Mouse (Mus musculus) embryonic facial prominence, embryonic 15.5 days (tissue): ENCODE measurements around the gene Slc35f4. TPM values are rescaled to one million over a fixed set of nuclear protein-coding genes. Genes with fewer than 3 reads are reported as not detected.

Experiments used
- ATAC-seq: fragments of 200-750 bp; cut with Nextera tagmentation; 2 replicates; pipeline ENCODE4 v1.8.0; 2017; ENCODE audit warnings: low read depth, moderate TSS enrichment; ENCODE audit not compliant: insufficient number of reproducible peaks, low FRiP score, low TSS enrichment
- H3K27ac ChIP-seq: fragments of 300-500 bp; sonication (generic); replicated peaks from 2 replicates; pipeline ENCODE4 v1.5.1; 2015; ENCODE audit warnings: mild to moderate bottlenecking, inconsistent platforms
- H3K27me3 ChIP-seq: fragments of 300-500 bp; sonication (generic); 2 replicates; pipeline ENCODE4 v1.6.1; 2015; ENCODE audit warnings: inconsistent platforms
- H3K36me3 ChIP-seq: fragments of 300-500 bp; sonication (generic); 2 replicates; pipeline ENCODE4 v1.6.1; 2015; ENCODE audit warnings: mild to moderate bottlenecking, inconsistent platforms
- H3K4me1 ChIP-seq: fragments of 300-500 bp; sonication (generic); 2 replicates; pipeline ENCODE4 v1.6.1; 2015; ENCODE audit warnings: inconsistent platforms
- H3K4me2 ChIP-seq: fragments of 300-500 bp; sonication (generic); replicated peaks from 2 replicates; pipeline ENCODE4 v1.6.1; 2015; ENCODE audit warnings: mild to moderate bottlenecking, inconsistent platforms
- H3K4me3 ChIP-seq: fragments of 300-500 bp; sonication (generic); replicated peaks from 2 replicates; pipeline ENCODE4 v1.5.1; 2015; ENCODE audit warnings: mild to moderate bottlenecking, inconsistent platforms
- H3K9ac ChIP-seq: fragments of 300-500 bp; sonication (generic); 2 replicates; pipeline ENCODE4 v1.6.1; 2015; ENCODE audit warnings: inconsistent platforms
- H3K9me3 ChIP-seq: fragments of 300-500 bp; sonication (generic); replicated peaks from 2 replicates; pipeline ENCODE4 v1.6.1; 2016; ENCODE audit warnings: inconsistent platforms
- WGBS: fragments of 180-500 bp; shearing (Covaris S2); methylation state at CpG from one replicate; pipeline ENCODE4 v1.1.7; 2015; 5-methylcytosine and 5-hydroxymethylcytosine counted together
- polyA plus RNA-seq: library from polyadenylated mRNA; unstranded; fragments of >200 nt; fragmentation: Nextera tagmentation; extraction: Ambion mirVana; gene quantifications from 2 replicates; pipeline ENCODE4 v1.2.1, GENCODE M21; 2015

Gene Slc35f4
- polyA plus RNA-seq, 1 experiment from 2014 or later: not detected

GRCm38 (mm10) chr14:49461761-49462160 is 64.1 kb downstream of the Slc35f4 start:
- Histone ChIP-seq H3K4me2 (no peak overlapping the region), H3K4me3 (no peak overlapping the region), H3K4me1 (no peaks in the 10 kb centered on the region), H3K27me3 (no peaks in the 10 kb centered on the region), H3K36me3 (no peaks in the 10 kb centered on the region), H3K9me3 (no peaks in the 10 kb centered on the region), H3K9ac (no peak overlapping the region), H3K27ac (no peak overlapping the region)
- ATAC-seq: no peak
- 68% methylated on average over 2 of the region's 2 CpGs for WGBS

- H3K4me2 ChIP-seq: no peak overlapping the region
- no peak overlapping the region for H3K27ac ChIP-seq
- no peaks in the 10 kb centered on the region for H3K4me1 ChIP-seq
- H3K4me3 ChIP-seq: no peak overlapping the region
- ATAC-seq: no peak
- H3K36me3 ChIP-seq: no peaks in the 10 kb centered on the region
- H3K9ac ChIP-seq: no peak overlapping the region
- H3K9me3 ChIP-seq: no peaks in the 10 kb centered on the region
- H3K27me3 ChIP-seq: no peaks in the 10 kb centered on the region
- 67% methylated on average over 3 of the region's 3 CpGs for WGBS
Measured at GRCm38 (mm10) chr14:49460799-49461198, 65.0 kb downstream of the Slc35f4 start.

- no peaks in the 10 kb centered on the region for H3K4me1 ChIP-seq
- H3K4me3 ChIP-seq: no peak overlapping the region
- H3K27me3 ChIP-seq: no peaks in the 10 kb centered on the region
- H3K36me3 ChIP-seq: no peaks in the 10 kb centered on the region
- H3K4me2 ChIP-seq: no peak overlapping the region
- no peaks in the 10 kb centered on the region for H3K9me3 ChIP-seq
- WGBS: 81% methylated on average over 6 of the region's 6 CpGs
- H3K9ac ChIP-seq: no peak overlapping the region
- ATAC-seq: no peak
- H3K27ac ChIP-seq: no peak overlapping the region
Measured at GRCm38 (mm10) chr14:49454283-49454914, 71.4 kb downstream of the Slc35f4 start.

- no peak overlapping the region for H3K9ac ChIP-seq
- H3K36me3 ChIP-seq: no peaks in the 10 kb centered on the region
- no peak for ATAC-seq
- no peaks in the 10 kb centered on the region for H3K4me1 ChIP-seq
- H3K9me3 ChIP-seq: no peaks in the 10 kb centered on the region
- no peak overlapping the region for H3K27ac ChIP-seq
- 51% methylated on average over 3 of the region's 3 CpGs for WGBS
- H3K4me2 ChIP-seq: no peak overlapping the region
- H3K4me3 ChIP-seq: no peak overlapping the region
- H3K27me3 ChIP-seq: no peaks in the 10 kb centered on the region
Measured at GRCm38 (mm10) chr14:49453782-49454181, 72.1 kb downstream of the Slc35f4 start.

GRCm38 (mm10) chr14:49447669-49448068 is 78.2 kb downstream of the Slc35f4 start:
- 33% methylated on average over 7 of the region's 7 CpGs for WGBS
- Histone ChIP-seq H3K4me1 (no peaks in the 10 kb centered on the region), H3K27ac (no peak overlapping the region), H3K36me3 (no peaks in the 10 kb centered on the region), H3K4me3 (no peak overlapping the region), H3K9ac (no peak overlapping the region), H3K9me3 (no peaks in the 10 kb centered on the region), H3K27me3 (no peaks in the 10 kb centered on the region), H3K4me2 (no peak overlapping the region)
- ATAC-seq: no peak

- 45% methylated on average over 7 of the region's 7 CpGs for WGBS
- H3K4me2 ChIP-seq: no peak overlapping the region
- H3K9ac ChIP-seq: no peak overlapping the region
- H3K36me3 ChIP-seq: no peaks in the 10 kb centered on the region
- no peaks in the 10 kb centered on the region for H3K4me1 ChIP-seq
- H3K27ac ChIP-seq: no peak overlapping the region
- H3K9me3 ChIP-seq: no peaks in the 10 kb centered on the region
- H3K27me3 ChIP-seq: no peaks in the 10 kb centered on the region
- no peak overlapping the region for H3K4me3 ChIP-seq
- no peak for ATAC-seq
Measured at GRCm38 (mm10) chr14:49446461-49446860, 79.4 kb downstream of the Slc35f4 start.

GRCm38 (mm10) chr14:49436811-49437210 is 89.0 kb downstream of the Slc35f4 start:
- Histone ChIP-seq H3K9ac (no peak overlapping the region), H3K4me2 (no peak overlapping the region), H3K9me3 (no peaks in the 10 kb centered on the region), H3K27me3 (no peaks in the 10 kb centered on the region), H3K27ac (no peak overlapping the region), H3K4me3 (no peak overlapping the region), H3K36me3 (no peaks in the 10 kb centered on the region), H3K4me1 (no peaks in the 10 kb centered on the region)
- 84% methylated on average over 3 of the region's 3 CpGs for WGBS
- no peak for ATAC-seq

GRCm38 (mm10) chr14:49431821-49432220 is 94.0 kb downstream of the Slc35f4 start:
- H3K4me1 ChIP-seq: no peaks in the 10 kb centered on the region
- H3K9me3 ChIP-seq: no peaks in the 10 kb centered on the region
- H3K9ac ChIP-seq: no peak overlapping the region
- no peak overlapping the region for H3K4me3 ChIP-seq
- H3K27me3 ChIP-seq: no peaks in the 10 kb centered on the region
- no peak for ATAC-seq
- H3K4me2 ChIP-seq: no peak overlapping the region
- no peak overlapping the region for H3K27ac ChIP-seq
- WGBS: 50% methylated on average over 5 of the region's 5 CpGs
- no peaks in the 10 kb centered on the region for H3K36me3 ChIP-seq

GRCm38 (mm10) chr14:49392482-49392881 is 133.4 kb downstream of the Slc35f4 start:
- no peak for ATAC-seq

GRCm38 (mm10) chr14:49362161-49362560 is 163.7 kb downstream of the Slc35f4 start:
- no peaks in the 10 kb centered on the region for H3K4me1 ChIP-seq
- H3K36me3 ChIP-seq: no peaks in the 10 kb centered on the region
- no peak overlapping the region for H3K4me2 ChIP-seq
- ATAC-seq: no peak
- H3K9me3 ChIP-seq: no peaks in the 10 kb centered on the region
- no peak overlapping the region for H3K9ac ChIP-seq
- 54% methylated on average over 2 of the region's 2 CpGs for WGBS
- H3K27me3 ChIP-seq: no peaks in the 10 kb centered on the region
- no peak overlapping the region for H3K27ac ChIP-seq
- no peak overlapping the region for H3K4me3 ChIP-seq

More at GRCm38 (mm10) chr14:49392482-49392881, 133.4 kb downstream of the Slc35f4 start:
- no peak overlapping the region for H3K27ac ChIP-seq
- no peaks in the 10 kb centered on the region for H3K9me3 ChIP-seq
- no peaks in the 10 kb centered on the region for H3K4me1 ChIP-seq
- no peaks in the 10 kb centered on the region for H3K27me3 ChIP-seq
- WGBS: 42% methylated on average over 1 of the region's 1 CpGs
- H3K4me3 ChIP-seq: no peak overlapping the region
- no peaks in the 10 kb centered on the region for H3K36me3 ChIP-seq
- no peak overlapping the region for H3K9ac ChIP-seq
- no peak overlapping the region for H3K4me2 ChIP-seq

- ATAC-seq: no peak
- no peak overlapping the region for H3K9ac ChIP-seq
- no peak overlapping the region for H3K27ac ChIP-seq
- no peaks in the 10 kb centered on the region for H3K36me3 ChIP-seq
- no peak overlapping the region for H3K4me2 ChIP-seq
- H3K4me1 ChIP-seq: no peaks in the 10 kb centered on the region
- H3K9me3 ChIP-seq: no peaks in the 10 kb centered on the region
- H3K4me3 ChIP-seq: no peak overlapping the region
- H3K27me3 ChIP-seq: no peaks in the 10 kb centered on the region
Measured at GRCm38 (mm10) chr14:49355561-49355960, 170.3 kb downstream of the Slc35f4 start.

- Histone ChIP-seq H3K9me3 (no peaks in the 10 kb centered on the region), H3K9ac (no peak overlapping the region), H3K36me3 (no peaks in the 10 kb centered on the region), H3K4me1 (no peaks in the 10 kb centered on the region), H3K4me3 (no peak overlapping the region), H3K27me3 (no peaks in the 10 kb centered on the region), H3K27ac (no peak overlapping the region), H3K4me2 (no peak overlapping the region)
- 58% methylated on average over 1 of the region's 1 CpGs for WGBS
- ATAC-seq: no peak
Measured at GRCm38 (mm10) chr14:49348897-49349250, 177.0 kb downstream of the Slc35f4 start.
